Comparison of ENCODE assay signal across 8 mouse cellular contexts in the genomic region with DNA sequence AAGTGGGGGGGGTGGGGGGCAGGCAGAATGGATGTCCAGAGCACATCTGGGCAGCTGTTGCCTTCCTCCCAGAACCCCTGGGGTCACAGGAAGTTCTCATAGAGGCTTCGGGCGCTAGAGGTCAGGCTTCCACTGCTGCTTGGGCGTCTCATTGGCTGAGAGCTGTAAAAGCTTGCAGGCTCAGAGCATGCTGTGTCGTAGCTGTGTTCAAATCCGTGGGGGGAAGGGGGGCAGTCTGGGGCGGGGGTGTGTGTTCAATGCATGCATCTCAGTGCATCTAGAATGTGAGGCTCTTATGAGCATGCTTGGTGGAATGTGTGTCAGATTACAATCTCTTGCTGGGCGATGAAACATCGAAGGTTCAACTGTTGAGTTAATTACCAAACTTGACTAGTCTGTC.
A peak's percentile ranks its signal among the peaks of the same experiment; 100 is the strongest.
DNase-seq lines count a peak whose midpoint lies in the region; ATAC-seq and TF ChIP-seq lines count a peak whose summit lies in the region.

No protein-coding gene starts in this region.

- peak; percentile 61 for DNase-seq in hindbrain, embryonic 10.5 days (ENCODE audit: low spot score)
- DNase-seq in hindbrain, embryonic 14.5 days (ENCODE audit: low spot score) = no peak
- DNase-seq in CH12.LX (ENCODE audit: extremely low read depth) = no peak
- DNase-seq in lung, postnatal 0 days (ENCODE audit: low spot score) = peak; percentile 17
- no peak for DNase-seq in cerebellum, adult 18-20 months
- DNase-seq in left cerebral cortex, adult 11 months (ENCODE audit: low spot score) = no peak

- 21% methylated on average over 8 of the region's 8 CpGs for WGBS in hindbrain, embryonic 10.5 days
- WGBS in hindbrain, embryonic 14.5 days = 30% methylated on average over 8 of the region's 8 CpGs
- 9% methylated on average over 8 of the region's 8 CpGs for WGBS in embryonic facial prominence, embryonic 12.5 days
- WGBS in lung, postnatal 0 days = 21% methylated on average over 8 of the region's 8 CpGs

- no peak overlapping the region for H3K4me3 ChIP-seq in hindbrain, embryonic 10.5 days
- H3K4me3 ChIP-seq in hindbrain, embryonic 14.5 days (replicated peaks; ENCODE audit: low read length) = no peak overlapping the region
- no peak overlapping the region for H3K4me3 ChIP-seq in CH12.LX (replicated peaks in 1 of 3; ENCODE audit: low read depth in 2 of 3, low read length in 2 of 3, poor library complexity in 1 of 3)
- no peak overlapping the region for H3K4me3 ChIP-seq in embryonic facial prominence, embryonic 12.5 days
- no peak overlapping the region for H3K4me3 ChIP-seq in lung, postnatal 0 days (ENCODE audit: low read depth, low read length)

- in situ Hi-C loops in CH12.LX (cut with MboI; ENCODE audit: low pct_ligation_motif_present, low pct_unique_long_range_greater_than_20kb, low sequenced_read_pairs) = loop anchor here (5.0 kb wide), 1 partner anchor 252 kb away; no protein-coding TSS in a partner anchor

- no peak overlapping the region for H3K27ac ChIP-seq in hindbrain, embryonic 10.5 days
- H3K27ac ChIP-seq in hindbrain, embryonic 14.5 days = no peak overlapping the region
- H3K27ac ChIP-seq in CH12.LX (ENCODE audit: insufficient read depth, low read depth) = no peak overlapping the region
- no peak overlapping the region for H3K27ac ChIP-seq in embryonic facial prominence, embryonic 12.5 days
- H3K27ac ChIP-seq in lung, postnatal 0 days (ENCODE audit: low read length) = no peak overlapping the region

- no peaks in the 10 kb centered on the region for H3K27me3 ChIP-seq in hindbrain, embryonic 10.5 days (ENCODE audit: insufficient read depth, poor library complexity, severe bottlenecking)
- H3K27me3 ChIP-seq in hindbrain, embryonic 14.5 days (ENCODE audit: control insufficient read depth, insufficient read depth, low read length) = no peaks in the 10 kb centered on the region
- H3K27me3 ChIP-seq in CH12.LX (replicated peaks) = no peaks in the 10 kb centered on the region
- H3K27me3 ChIP-seq in embryonic facial prominence, embryonic 12.5 days = no peaks in the 10 kb centered on the region
- H3K27me3 ChIP-seq in lung, postnatal 0 days (replicated peaks; ENCODE audit: insufficient read depth, low read length) = no peaks in the 10 kb centered on the region

- dilution Hi-C loops in CH12.LX (cut with MboI; ENCODE audit: extremely low pct_ligation_motif_present, extremely low pct_unique_long_range_greater_than_20kb, low sequenced_read_pairs) = no loop called here

- TF ChIP-seq CTCF in CH12.LX (conservative IDR thresholded peaks at IDR 0.05 in 1 of 2, IDR thresholded peaks at IDR 0.05 in 1 of 2; ENCODE audit: low read depth in 2 of 2, low read length in 2 of 2) = peak in 1 of 2 experiments; percentile 49; a peak in 2 of 4 replicates
- TF ChIP-seq CTCF in lung, postnatal 0 days (IDR thresholded peaks at IDR 0.05) = peak; percentile 46

- H3K9ac ChIP-seq in hindbrain, embryonic 14.5 days = no peak overlapping the region
- H3K9ac ChIP-seq in CH12.LX (ENCODE audit: insufficient read depth, low read depth) = no peak overlapping the region
- H3K9ac ChIP-seq in embryonic facial prominence, embryonic 12.5 days = no peak overlapping the region
- H3K9ac ChIP-seq in lung, postnatal 0 days (replicated peaks; ENCODE audit: low read depth) = no peak overlapping the region

- no peaks in the 10 kb centered on the region for H3K79me2 ChIP-seq in CH12.LX (replicated peaks; ENCODE audit: control insufficient read depth, extremely low read depth, insufficient read depth, poor library complexity, severe bottlenecking)

- TF ChIP-seq RAD21 in CH12.LX (IDR thresholded peaks at IDR 0.05; ENCODE audit: low read depth, low read length) = peak; percentile 41

- TF ChIP-seq EP300 in CH12.LX (IDR thresholded peaks at IDR 0.05; ENCODE audit: low read length) = no peak
- no peak for TF ChIP-seq EP300 in lung, postnatal 0 days (IDR thresholded peaks at IDR 0.05)

- H3K9me3 ChIP-seq in hindbrain, embryonic 10.5 days = no peaks in the 10 kb centered on the region
- no peaks in the 10 kb centered on the region for H3K9me3 ChIP-seq in hindbrain, embryonic 14.5 days (ENCODE audit: control insufficient read depth, low read length)
- H3K9me3 ChIP-seq in CH12.LX (replicated peaks; ENCODE audit: low read length) = no peaks in the 10 kb centered on the region
- no peaks in the 10 kb centered on the region for H3K9me3 ChIP-seq in embryonic facial prominence, embryonic 12.5 days
- H3K9me3 ChIP-seq in lung, postnatal 0 days (ENCODE audit: low read length) = no peaks in the 10 kb centered on the region

- H3K4me1 ChIP-seq in hindbrain, embryonic 10.5 days (replicated peaks) = peaks cover 11% of the 10 kb centered on the region
- H3K4me1 ChIP-seq in hindbrain, embryonic 14.5 days (replicated peaks; ENCODE audit: control insufficient read depth, insufficient read depth, low read length) = no peaks in the 10 kb centered on the region
- peaks cover 10 to 17% of the 10 kb centered on the region in 2 experiments for H3K4me1 ChIP-seq in CH12.LX (ENCODE audit: control insufficient read depth in 1 of 2, insufficient read depth in 2 of 2)
- H3K4me1 ChIP-seq in embryonic facial prominence, embryonic 12.5 days = 0 out of 2 replicates have a peak, but pooled peaks cover 7% of the 10 kb centered on the region
- H3K4me1 ChIP-seq in lung, postnatal 0 days (ENCODE audit: insufficient read depth, low read depth, low read length) = no peaks in the 10 kb centered on the region

- no peaks in the 10 kb centered on the region for H3K36me3 ChIP-seq in hindbrain, embryonic 10.5 days
- H3K36me3 ChIP-seq in hindbrain, embryonic 14.5 days (replicated peaks; ENCODE audit: control insufficient read depth, insufficient read depth) = no peaks in the 10 kb centered on the region
- no peaks in the 10 kb centered on the region for H3K36me3 ChIP-seq in CH12.LX (replicated peaks in 1 of 2; ENCODE audit: control insufficient read depth in 1 of 2, insufficient read depth in 1 of 2, low read length in 1 of 2)
- H3K36me3 ChIP-seq in embryonic facial prominence, embryonic 12.5 days = no peaks in the 10 kb centered on the region
- no peaks in the 10 kb centered on the region for H3K36me3 ChIP-seq in lung, postnatal 0 days (ENCODE audit: insufficient read depth, low read length)

- H3K4me2 ChIP-seq in hindbrain, embryonic 14.5 days (replicated peaks) = no peak overlapping the region
- H3K4me2 ChIP-seq in CH12.LX (ENCODE audit: insufficient read depth, low read depth, poor library complexity, severe bottlenecking) = 0 out of 2 replicates have a peak overlapping the region, but pooled peaks have one; percentile 42
- 0 out of 2 replicates have a peak overlapping the region, but pooled peaks have one; percentile 5 for H3K4me2 ChIP-seq in embryonic facial prominence, embryonic 12.5 days (replicated peaks)
- no peak overlapping the region for H3K4me2 ChIP-seq in lung, postnatal 0 days (replicated peaks; ENCODE audit: low read depth, low read length)

- no peak for ATAC-seq in hindbrain, embryonic 14.5 days (ENCODE audit: low FRiP score)
- no peak for ATAC-seq in embryonic facial prominence, embryonic 12.5 days (ENCODE audit: insufficient number of reproducible peaks, insufficient read depth, low FRiP score, low TSS enrichment)
- ATAC-seq in lung, postnatal 0 days = peak; percentile 30
- no peak for ATAC-seq in activated CD4-positive, CD25-positive, alpha-beta regulatory T cell, adult 4 months

- no peak for TF ChIP-seq POLR2A in CH12.LX (IDR thresholded peaks at IDR 0.05; ENCODE audit: low read depth, low read length)

TF ChIP-seq in CH12.LX, 34 proteins besides CTCF, POLR2A, EP300 and RAD21:
- TF ChIP-seq IRF4 (IDR thresholded peaks at IDR 0.05; ENCODE audit: low read depth, low read length) (no peak), TCF12 (IDR thresholded peaks at IDR 0.05; ENCODE audit: low read depth, low read length) (no peak), MAX (IDR thresholded peaks at IDR 0.05; ENCODE audit: low read length) (no peak), RCOR1 (conservative IDR thresholded peaks at IDR 0.05; ENCODE audit: low read depth, low read length) (no peak), JUN (IDR thresholded peaks at IDR 0.05; ENCODE audit: insufficient read depth, low read depth, low read length) (no peak), SMC3 (IDR thresholded peaks at IDR 0.05; ENCODE audit: low read depth, low read length) (no peak)

Comparison
In these comparisons a context has a peak if more than half of its experiments do, and no peak if none do; other contexts are left out.
1. DNase-seq: peak in hindbrain, embryonic 10.5 days (single experiment) and lung, postnatal 0 days (single experiment); none in hindbrain, embryonic 14.5 days (single experiment), CH12.LX (single experiment), cerebellum, adult 18-20 months (0 of 2) and left cerebral cortex, adult 11 months (single experiment).
2. H3K4me2 ChIP-seq: peak in CH12.LX (single experiment) and embryonic facial prominence, embryonic 12.5 days (single experiment); none in hindbrain, embryonic 14.5 days (single experiment) and lung, postnatal 0 days (single experiment).